Mouse (Mus musculus): ENCODE results near the gene Lrrc20. TPM values are rescaled to one million over a fixed set of nuclear protein-coding genes. Genes with fewer than 3 reads are reported as not detected.
"Not testable (repeated sequence)": the region's sequence is repeated elsewhere in the genome, so short reads cannot be mapped to it uniquely, and the experiment has no call there.

Lrrc20 gene
- polyA plus RNA-seq, 1 experiment from 2014 or later: 12.0 TPM

GRCm38 (mm10) chr10:61443876-61444275 lies 31.7 kb upstream of the Lrrc20 start:
- H3K27me3 ChIP-seq (replicated peaks; ENCODE audit: control insufficient read depth, insufficient read depth, low read length): no peaks in the 10 kb centered on the region
- H3K4me3 ChIP-seq (ENCODE audit: low read depth, low read length): no peak overlapping the region
- H3K36me3 ChIP-seq (ENCODE audit: control insufficient read depth, insufficient read depth, low read length): peaks cover 19% of the 10 kb centered on the region
- H3K27ac ChIP-seq (ENCODE audit: low read depth, low read length): no peak overlapping the region
- WGBS: 85% methylated on average over 1 of the region's 1 CpGs
- H3K4me2 ChIP-seq: no peak overlapping the region
- no peak for DNase-seq (ENCODE audit: low spot score)
- no peak for ATAC-seq (replicated peaks; ENCODE audit: low FRiP score)
- H3K9me3 ChIP-seq (ENCODE audit: control insufficient read depth, low read length): no peaks in the 10 kb centered on the region
- peaks cover 25% of the 10 kb centered on the region for H3K4me1 ChIP-seq (replicated peaks; ENCODE audit: control insufficient read depth, insufficient read depth, low read length)
- no peak overlapping the region for H3K9ac ChIP-seq (ENCODE audit: low read depth, low read length)

GRCm38 (mm10) chr10:61445016-61445415 lies 30.6 kb upstream of the Lrrc20 start:
- no peak for ATAC-seq (replicated peaks; ENCODE audit: low FRiP score)
- DNase-seq (ENCODE audit: low spot score): no peak
- H3K4me1 ChIP-seq (replicated peaks; ENCODE audit: control insufficient read depth, insufficient read depth, low read length): peaks cover 36% of the 10 kb centered on the region
- H3K27me3 ChIP-seq (replicated peaks; ENCODE audit: control insufficient read depth, insufficient read depth, low read length): no peaks in the 10 kb centered on the region
- H3K36me3 ChIP-seq (ENCODE audit: control insufficient read depth, insufficient read depth, low read length): peaks cover 26% of the 10 kb centered on the region
- no peaks in the 10 kb centered on the region for H3K9me3 ChIP-seq (ENCODE audit: control insufficient read depth, low read length)
- 81% methylated on average over 3 of the region's 3 CpGs for WGBS
- no peak overlapping the region for H3K27ac ChIP-seq (ENCODE audit: low read depth, low read length)
- no peak overlapping the region for H3K4me3 ChIP-seq (ENCODE audit: low read depth, low read length)
- no peak overlapping the region for H3K9ac ChIP-seq (ENCODE audit: low read depth, low read length)
- no peak overlapping the region for H3K4me2 ChIP-seq

DNA sequence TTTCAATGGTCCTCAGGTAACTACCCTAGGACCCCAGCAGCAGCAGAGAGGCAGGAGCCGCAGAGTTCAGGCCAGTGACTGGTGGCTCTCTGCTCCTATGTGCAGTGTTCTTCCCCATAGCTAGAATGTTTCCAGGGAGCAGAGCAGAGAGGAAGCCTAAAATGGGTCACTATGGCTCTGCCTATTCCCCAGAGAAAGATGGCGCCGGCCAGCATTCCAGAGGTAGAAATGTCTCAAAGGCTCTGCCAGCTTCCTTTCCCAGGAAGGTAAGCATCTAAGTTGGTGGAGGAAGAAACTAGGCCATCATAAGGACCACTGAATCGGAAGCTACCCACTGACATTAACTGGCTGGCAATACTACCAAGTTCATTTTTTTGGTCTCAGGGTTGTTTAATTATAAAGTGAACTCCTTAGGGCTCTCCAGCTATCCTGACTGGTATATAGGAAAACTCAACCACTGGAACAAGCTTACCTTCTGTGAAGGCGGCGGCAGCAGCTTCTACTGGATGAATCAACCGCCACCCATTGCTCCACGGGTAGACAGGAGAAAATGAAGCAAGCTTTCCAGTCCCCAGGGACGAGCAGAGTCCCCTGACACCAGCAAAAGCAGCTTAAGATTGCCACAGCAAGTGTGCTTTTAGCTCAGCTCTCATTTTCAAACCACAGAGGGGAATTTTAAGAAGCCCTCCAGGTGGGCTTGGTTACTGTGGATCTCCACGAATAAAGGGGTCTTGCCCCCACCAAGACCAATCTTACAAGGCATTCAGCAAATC lies 27.8 kb upstream of the Lrrc20 start:
- Histone ChIP-seq H3K36me3 (ENCODE audit: control insufficient read depth, insufficient read depth, low read length) (peaks cover 17% of the 10 kb centered on the region), H3K4me2 (0 out of 2 replicates have a peak overlapping the region, but pooled peaks have one; percentile 18), H3K27ac (ENCODE audit: low read depth, low read length) (no peak overlapping the region), H3K9me3 (ENCODE audit: control insufficient read depth, low read length) (no peaks in the 10 kb centered on the region), H3K27me3 (replicated peaks; ENCODE audit: control insufficient read depth, insufficient read depth, low read length) (no peaks in the 10 kb centered on the region), H3K9ac (ENCODE audit: low read depth, low read length) (0 out of 2 replicates have a peak overlapping the region, but pooled peaks have one; percentile 20), H3K4me1 (replicated peaks; ENCODE audit: control insufficient read depth, insufficient read depth, low read length) (peaks cover 42% of the 10 kb centered on the region), H3K4me3 (ENCODE audit: low read depth, low read length) (no peak overlapping the region)
- WGBS: 84% methylated on average over 10 of the region's 10 CpGs
- no peak for ATAC-seq (replicated peaks; ENCODE audit: low FRiP score)
- DNase-seq (ENCODE audit: low spot score): no peak

GRCm38 (mm10) chr10:61448834-61449233 lies 26.8 kb upstream of the Lrrc20 start:
- H3K27ac ChIP-seq (ENCODE audit: low read depth, low read length): no peak overlapping the region; the same call in 1 of the 2 replicates
- peaks cover 17% of the 10 kb centered on the region for H3K36me3 ChIP-seq (ENCODE audit: control insufficient read depth, insufficient read depth, low read length)
- H3K4me3 ChIP-seq (ENCODE audit: low read depth, low read length): no peak overlapping the region
- no peak for ATAC-seq (replicated peaks; ENCODE audit: low FRiP score)
- peak overlapping the region; percentile 43 for H3K4me2 ChIP-seq
- no peaks in the 10 kb centered on the region for H3K27me3 ChIP-seq (replicated peaks; ENCODE audit: control insufficient read depth, insufficient read depth, low read length)
- H3K9ac ChIP-seq (ENCODE audit: low read depth, low read length): 0 out of 2 replicates have a peak overlapping the region, but pooled peaks have one; percentile 31
- WGBS: 53% methylated on average over 3 of the region's 3 CpGs
- H3K4me1 ChIP-seq (replicated peaks; ENCODE audit: control insufficient read depth, insufficient read depth, low read length): peaks cover 42% of the 10 kb centered on the region
- DNase-seq (ENCODE audit: low spot score): no peak
- no peaks in the 10 kb centered on the region for H3K9me3 ChIP-seq (ENCODE audit: control insufficient read depth, low read length)

DNA sequence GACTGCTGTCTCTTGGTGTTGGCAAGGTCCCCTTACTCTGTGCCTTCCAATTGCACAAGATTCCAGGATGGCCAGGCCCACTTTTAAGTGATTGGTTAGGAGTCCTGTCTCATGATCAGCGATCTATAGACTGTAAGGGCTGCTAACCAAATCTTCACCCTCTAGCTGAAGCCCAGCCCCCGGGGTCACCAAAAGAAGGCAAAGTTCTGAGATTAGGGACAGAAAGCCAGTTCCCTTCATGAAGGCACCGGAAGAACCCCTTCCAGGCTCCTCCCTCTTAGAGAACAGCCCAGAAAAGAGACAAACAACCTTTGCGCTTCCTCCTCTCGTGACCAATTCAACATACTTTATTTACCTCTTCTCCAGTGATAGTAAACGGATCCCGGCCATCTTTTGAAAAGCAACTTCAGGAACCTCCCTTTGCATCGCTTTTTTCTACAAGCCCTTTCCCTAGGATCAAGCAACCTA lies 24.1 kb upstream of the Lrrc20 start:
- H3K4me2 ChIP-seq: peak overlapping the region; percentile 90
- no peaks in the 10 kb centered on the region for H3K9me3 ChIP-seq (ENCODE audit: control insufficient read depth, low read length)
- H3K36me3 ChIP-seq (ENCODE audit: control insufficient read depth, insufficient read depth, low read length): peaks cover 17% of the 10 kb centered on the region
- H3K4me3 ChIP-seq (ENCODE audit: low read depth, low read length): peak overlapping the region; percentile 100
- H3K27ac ChIP-seq (ENCODE audit: low read depth, low read length): peak overlapping the region; percentile 80
- under 1% methylated on average over 8 of the region's 8 CpGs for WGBS
- ATAC-seq (replicated peaks; ENCODE audit: low FRiP score) (peak; percentile 37), DNase-seq (ENCODE audit: low spot score) (peak; percentile 53)
- H3K27me3 ChIP-seq (replicated peaks; ENCODE audit: control insufficient read depth, insufficient read depth, low read length): no peaks in the 10 kb centered on the region
- H3K9ac ChIP-seq (ENCODE audit: low read depth, low read length): peak overlapping the region; percentile 95
- peaks cover 30% of the 10 kb centered on the region for H3K4me1 ChIP-seq (replicated peaks; ENCODE audit: control insufficient read depth, insufficient read depth, low read length)

DNA sequence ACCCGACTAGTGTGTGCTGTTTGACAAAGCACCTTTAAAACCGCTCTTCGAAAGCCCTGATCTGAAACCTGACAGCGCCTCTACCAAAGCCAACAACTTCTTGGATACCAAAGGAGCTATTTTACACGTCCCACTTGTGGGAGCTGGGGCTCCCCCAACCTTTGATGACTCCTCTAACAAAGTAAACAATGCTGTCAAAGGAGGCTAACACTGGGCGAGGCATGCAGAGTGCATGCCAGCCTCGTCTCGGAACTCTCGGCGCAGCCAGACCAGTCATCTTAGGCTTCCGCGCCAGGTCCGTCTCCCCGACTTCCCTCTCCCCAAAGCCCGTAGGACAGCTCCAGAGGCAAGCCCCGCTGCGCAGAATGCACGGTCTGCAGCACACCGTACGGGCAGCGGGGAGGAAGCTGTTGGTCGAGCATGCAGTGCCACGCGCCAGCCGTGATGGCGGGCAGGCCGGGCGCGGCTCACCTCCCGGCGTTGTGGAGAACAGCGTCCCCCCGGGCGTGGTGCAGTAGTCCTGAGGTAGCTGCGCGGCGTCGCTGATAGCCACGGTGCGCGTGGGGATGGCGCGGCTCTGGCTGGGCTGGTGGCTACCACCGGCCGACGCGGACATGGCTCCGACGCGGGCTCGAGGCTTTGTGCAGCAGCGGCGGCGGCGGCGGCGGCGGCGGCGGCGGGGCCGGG lies 23.5 kb upstream of the Lrrc20 start:
- peaks cover 30% of the 10 kb centered on the region for H3K4me1 ChIP-seq (replicated peaks; ENCODE audit: control insufficient read depth, insufficient read depth, low read length)
- H3K36me3 ChIP-seq (ENCODE audit: control insufficient read depth, insufficient read depth, low read length): peaks cover 17% of the 10 kb centered on the region
- DNase-seq (ENCODE audit: low spot score) (peak; percentile 63), ATAC-seq (replicated peaks; ENCODE audit: low FRiP score) (peak; percentile 35)
- under 1% methylated on average over 58 of the region's 62 CpGs for WGBS
- peak overlapping the region; percentile 90 for H3K4me2 ChIP-seq
- peak overlapping the region; percentile 95 for H3K9ac ChIP-seq (ENCODE audit: low read depth, low read length)
- peak overlapping the region; percentile 80 for H3K27ac ChIP-seq (ENCODE audit: low read depth, low read length)
- no peaks in the 10 kb centered on the region for H3K27me3 ChIP-seq (replicated peaks; ENCODE audit: control insufficient read depth, insufficient read depth, low read length)
- peak overlapping the region; percentile 100 for H3K4me3 ChIP-seq (ENCODE audit: low read depth, low read length)
- no peaks in the 10 kb centered on the region for H3K9me3 ChIP-seq (ENCODE audit: control insufficient read depth, low read length)

GRCm38 (mm10) chr10:61452645-61453044 lies 23.0 kb upstream of the Lrrc20 start, which contains the start of gene Eif4ebp2:
Gene Eif4ebp2, minus strand, starts transcription at chr10:61452661.
- H3K4me1 ChIP-seq (replicated peaks; ENCODE audit: control insufficient read depth, insufficient read depth, low read length): peaks cover 27% of the 10 kb centered on the region
- ATAC-seq (replicated peaks; ENCODE audit: low FRiP score): peak; percentile 97
- no peaks in the 10 kb centered on the region for H3K27me3 ChIP-seq (replicated peaks; ENCODE audit: control insufficient read depth, insufficient read depth, low read length)
- no peaks in the 10 kb centered on the region for H3K9me3 ChIP-seq (ENCODE audit: control insufficient read depth, low read length)
- H3K4me3 ChIP-seq (ENCODE audit: low read depth, low read length): peak within 1 kb of the TSS; percentile 100
- peak within 1 kb of the TSS; percentile 80 for H3K27ac ChIP-seq (ENCODE audit: low read depth, low read length)
- H3K9ac ChIP-seq (ENCODE audit: low read depth, low read length): peak within 1 kb of the TSS; percentile 95
- peaks cover 14% of the 10 kb centered on the region for H3K36me3 ChIP-seq (ENCODE audit: control insufficient read depth, insufficient read depth, low read length)
- H3K4me2 ChIP-seq: peak within 1 kb of the TSS; percentile 90
- DNase-seq (ENCODE audit: low spot score): peak; percentile 98
- under 1% methylated on average over 36 of the region's 36 CpGs for WGBS

- H3K4me3 ChIP-seq (ENCODE audit: low read depth, low read length); ATAC-seq (replicated peaks; ENCODE audit: low FRiP score): not testable (repeated sequence)
- 55% methylated on average over 3 of the region's 3 CpGs for WGBS
These were observed 22.4 kb upstream of the Lrrc20 start for GRCm38 (mm10) chr10:61453171-61453570.

More at GRCm38 (mm10) chr10:61453171-61453570, 22.4 kb upstream of the Lrrc20 start:
- DNase-seq (ENCODE audit: low spot score); H3K9ac ChIP-seq (ENCODE audit: low read depth, low read length); H3K27me3 ChIP-seq (replicated peaks; ENCODE audit: control insufficient read depth, insufficient read depth, low read length); H3K9me3 ChIP-seq (ENCODE audit: control insufficient read depth, low read length); H3K27ac ChIP-seq (ENCODE audit: low read depth, low read length); H3K36me3 ChIP-seq (ENCODE audit: control insufficient read depth, insufficient read depth, low read length): not testable (repeated sequence)
- peaks cover 24% of the 10 kb centered on the region for H3K4me1 ChIP-seq (replicated peaks; ENCODE audit: control insufficient read depth, insufficient read depth, low read length)
- peak overlapping the region; percentile 14; the same call in 1 of the 2 replicates for H3K4me2 ChIP-seq
